Mouse (Mus musculus) olfactory bulb, adult 2 months (tissue): Measurements from ENCODE around the gene Abcb1b. TPM values are rescaled to one million over a fixed set of nuclear protein-coding genes. Genes with fewer than 3 reads are reported as not detected.
A peak's percentile ranks its signal among the peaks of the same experiment; 100 is the strongest.

Experiments used
- H3K27ac ChIP-seq: fragments of 200-500 bp; 2 replicates; pipeline ENCODE4 v1.5.1; 2012; ENCODE audit warnings: low read depth, low read length; ENCODE audit not compliant: insufficient read depth
- H3K4me1 ChIP-seq: fragments of 200-500 bp; 2 replicates; pipeline ENCODE4 v1.6.1; 2012; ENCODE audit warnings: low read length; ENCODE audit not compliant: control insufficient read depth, insufficient read depth
- H3K4me3 ChIP-seq: fragments of 200-500 bp; 2 replicates; pipeline ENCODE4 v1.5.1; 2012; ENCODE audit warnings: mild to moderate bottlenecking, low read depth, low read length, moderate library complexity; ENCODE audit not compliant: insufficient read depth
- CTCF ChIP-seq: fragments of 200-500 bp; IDR thresholded peaks from 2 replicates; pipeline ENCODE4 v1.5.1; 2012; ENCODE audit warnings: low read depth, mild to moderate bottlenecking, low read length, moderate library complexity; ENCODE audit not compliant: insufficient read depth
- POLR2A ChIP-seq: fragments of 200-500 bp; IDR thresholded peaks from 2 replicates; pipeline ENCODE4 v1.6.1; 2012; ENCODE audit warnings: mild to moderate bottlenecking, low read depth, low read length, moderate library complexity; ENCODE audit not compliant: insufficient read depth
- WGBS: fragments of 180-500 bp; shearing (Covaris S2); methylation state at CpG from one replicate; pipeline ENCODE4 v1.1.7; 2018; 5-methylcytosine and 5-hydroxymethylcytosine counted together
- polyA plus RNA-seq: library from polyadenylated mRNA; stranded (reverse); fragments of >200 nt; gene quantifications from 2 replicates; pipeline ENCODE4 v1.2.4, GENCODE M21; 2012; ENCODE audit warnings: low replicate concordance; ENCODE audit not compliant: missing spikeins, insufficient read depth, insufficient read length

Gene Abcb1b
- not detected in 2 replicates for polyA plus RNA-seq

DNA sequence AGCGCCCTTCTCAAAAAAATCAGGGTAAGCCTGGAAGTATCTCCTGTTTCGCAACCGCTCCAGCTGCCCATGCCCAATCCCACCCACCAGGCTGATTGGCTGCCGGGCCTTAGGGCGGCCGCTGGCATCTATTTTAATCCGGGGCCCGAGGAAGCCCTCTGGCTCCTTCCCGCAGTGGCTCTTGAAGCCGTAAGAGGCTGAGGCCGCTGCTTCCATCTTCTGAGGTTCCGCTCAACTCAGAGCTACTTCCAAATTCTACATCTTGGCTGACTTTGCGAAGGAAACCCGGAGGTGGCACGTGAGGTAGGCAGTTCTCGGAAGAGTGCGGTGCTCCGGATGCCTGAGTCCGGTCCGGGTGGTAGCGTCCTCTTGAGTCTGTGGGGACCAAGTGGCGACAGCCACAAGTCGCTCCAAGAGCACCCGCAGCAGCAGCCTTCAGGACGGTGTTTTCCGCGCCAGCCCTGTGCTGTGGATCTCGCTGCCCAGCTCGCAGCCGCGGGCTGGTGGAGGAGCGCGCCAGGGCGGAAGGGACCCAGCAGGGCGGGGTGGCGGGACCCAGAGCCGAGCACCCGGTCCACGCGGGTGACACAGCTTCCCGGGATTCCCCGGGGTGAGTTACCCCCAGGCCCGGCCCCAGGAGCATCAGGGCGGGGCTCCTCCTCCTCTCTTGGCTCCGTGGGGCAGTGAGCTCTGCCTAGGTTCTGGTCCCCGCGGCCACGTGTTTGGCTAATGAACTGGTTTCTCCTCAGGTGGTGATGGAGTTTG, at the start of gene Abcb1b:
TSS of gene Abcb1b (plus strand) at position 161 of the 765 bp plus-strand sequence.
- H3K4me1 ChIP-seq = peaks cover 6% of the 10 kb centered on the region; the same call in 1 of the 2 replicates
- no peak within 1 kb of the TSS for H3K27ac ChIP-seq
- peak within 1 kb of the TSS; percentile 63 for H3K4me3 ChIP-seq
- TF ChIP-seq POLR2A (no peak), CTCF (no peak)
- 1% methylated on average over 48 of the region's 48 CpGs for WGBS

DNA sequence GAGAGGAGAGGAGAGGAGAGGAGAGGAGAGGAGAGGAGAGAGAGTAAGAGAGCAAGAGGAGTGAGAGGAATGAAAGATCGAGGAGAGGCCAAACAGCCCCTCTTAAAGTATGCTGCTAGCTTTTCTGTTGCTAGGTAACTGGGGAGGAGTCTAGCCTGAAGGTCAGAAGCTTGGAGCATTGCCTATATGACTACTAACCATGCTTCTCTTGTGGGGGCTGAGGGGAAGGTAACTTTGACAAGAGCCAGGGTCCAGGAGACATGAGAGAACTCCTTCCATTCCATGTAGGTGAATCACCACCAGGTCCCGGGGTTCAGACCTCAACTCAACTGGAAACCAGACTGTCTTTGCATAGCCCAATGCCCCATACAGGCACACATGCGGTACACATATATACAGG, 25.1 kb upstream of the Abcb1b start:
- no peaks in the 10 kb centered on the region for H3K4me1 ChIP-seq
- no peak for TF ChIP-seq POLR2A
- TF ChIP-seq CTCF = no peak
- WGBS = 73% methylated on average over 3 of the region's 3 CpGs

DNA sequence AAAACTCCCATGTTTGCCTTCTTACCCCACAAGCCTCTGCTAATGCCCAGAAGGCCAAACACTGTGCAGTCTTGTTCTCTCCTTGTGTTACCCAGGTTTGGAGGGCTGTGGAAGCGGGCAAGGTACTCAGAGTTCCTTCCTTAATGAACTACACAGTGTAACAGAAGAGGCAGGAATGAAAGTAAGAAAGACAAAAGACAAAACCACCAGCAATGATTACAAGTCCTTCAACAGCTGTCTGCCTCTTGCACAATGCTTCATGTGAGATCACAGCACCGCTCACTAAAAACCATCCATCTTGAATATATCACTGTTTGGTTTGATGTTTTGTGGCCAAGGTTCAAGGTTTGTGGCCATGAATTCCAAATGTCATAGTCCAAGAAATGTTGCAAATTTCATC, 19.6 kb upstream of the Abcb1b start:
- Histone ChIP-seq H3K4me1 (no peaks in the 10 kb centered on the region), H3K27ac (no peak overlapping the region), H3K4me3 (no peak overlapping the region)
- WGBS = 83% methylated on average over 2 of the region's 2 CpGs
- TF ChIP-seq CTCF = no peak
- TF ChIP-seq POLR2A = no peak

More for the DNA sequence above, 25.1 kb upstream of the Abcb1b start:
- Histone ChIP-seq H3K27ac (no peak overlapping the region), H3K4me3 (no peak overlapping the region)

DNA sequence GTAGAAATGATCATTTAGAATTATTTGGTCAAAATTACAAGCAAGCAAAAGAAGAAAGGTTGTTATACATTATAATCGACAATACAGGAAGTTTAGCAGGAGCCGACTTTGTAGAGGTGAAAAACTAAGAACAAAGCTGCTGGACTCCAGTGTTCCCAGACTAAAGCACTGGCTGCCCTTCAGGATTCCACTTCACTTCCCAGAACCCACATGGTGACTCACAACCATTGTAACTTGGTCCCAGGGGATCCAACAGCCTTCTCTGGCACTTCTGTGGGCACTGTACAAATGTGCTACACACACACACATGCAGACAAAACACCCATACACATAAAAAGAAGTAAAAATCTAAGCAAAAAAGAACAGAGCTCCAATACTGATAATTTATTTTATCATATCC, 19.2 kb upstream of the Abcb1b start:
- 86% methylated on average over 2 of the region's 2 CpGs for WGBS
- no peak overlapping the region for H3K27ac ChIP-seq
- no peaks in the 10 kb centered on the region for H3K4me1 ChIP-seq
- H3K4me3 ChIP-seq = no peak overlapping the region
- TF ChIP-seq POLR2A = no peak
- TF ChIP-seq CTCF = no peak

DNA sequence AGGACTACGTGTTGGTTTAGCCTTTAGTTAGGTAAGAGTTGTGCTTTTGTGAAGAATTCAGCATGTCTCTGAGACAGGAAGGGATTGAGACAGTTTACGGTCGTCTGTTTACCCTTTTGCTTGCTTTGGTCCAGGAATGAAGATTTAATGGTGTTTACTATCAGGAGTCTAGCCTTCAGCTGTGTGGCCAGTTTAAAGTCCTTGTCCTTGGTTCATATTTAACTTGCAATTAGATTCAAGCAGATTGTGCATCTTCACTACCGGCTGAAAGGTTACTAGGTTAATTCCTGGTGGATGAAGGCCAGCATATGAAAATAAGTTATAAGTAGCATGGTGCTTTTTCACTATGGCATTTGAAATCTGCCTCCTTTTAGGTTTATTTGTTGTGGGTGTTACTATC, 5.7 kb upstream of the Abcb1b start:
- 88% methylated on average over 4 of the region's 4 CpGs for whole genome bisulfite sequencing
- no peak for TF ChIP-seq POLR2A
- TF ChIP-seq CTCF = no peak
- Histone ChIP-seq H3K4me3 (no peak overlapping the region), H3K4me1 (no peaks in the 10 kb centered on the region), H3K27ac (no peak overlapping the region)

DNA sequence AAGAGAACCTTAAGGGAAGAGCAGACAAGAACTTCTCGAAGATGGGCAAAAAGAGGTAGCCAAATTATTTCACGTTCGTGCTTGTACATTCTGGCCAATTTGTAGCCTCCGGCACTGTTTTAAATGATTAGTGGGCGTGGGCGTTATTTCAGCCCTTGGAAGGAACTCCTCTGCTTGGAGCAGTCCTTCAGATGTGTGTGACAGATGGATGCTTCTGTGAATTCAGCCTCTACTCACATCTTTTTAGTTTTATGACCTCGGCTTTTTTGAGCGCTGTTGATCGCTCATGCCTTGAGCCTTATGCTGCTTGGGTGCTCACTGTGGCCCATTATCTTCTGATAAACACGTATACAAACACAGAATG, 787 bp downstream of the Abcb1b start:
- no peak overlapping the region for H3K27ac ChIP-seq
- 30% methylated on average over 10 of the region's 10 CpGs for WGBS
- no peak for TF ChIP-seq CTCF
- TF ChIP-seq POLR2A = no peak

DNA sequence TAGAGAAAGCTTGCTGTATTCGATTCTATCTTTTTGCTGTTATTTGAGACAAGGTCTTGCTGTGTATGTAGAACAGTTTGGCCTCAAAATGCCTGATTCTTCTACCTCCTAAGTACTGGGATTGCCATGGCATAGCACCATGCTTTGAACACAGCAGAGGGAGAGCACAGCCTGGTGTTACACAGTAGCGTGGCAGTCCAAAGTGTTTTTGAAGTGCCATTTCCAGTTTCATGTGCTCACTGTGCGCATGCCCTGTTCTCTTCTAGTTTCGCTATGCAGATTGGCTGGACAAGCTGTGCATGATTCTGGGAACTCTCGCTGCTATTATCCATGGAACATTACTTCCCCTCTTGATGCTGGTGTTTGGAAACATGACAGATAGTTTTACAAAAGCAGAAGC, 7.8 kb downstream of the Abcb1b start:
- no peak for TF ChIP-seq CTCF
- TF ChIP-seq POLR2A = no peak
- Histone ChIP-seq H3K4me1 (no peaks in the 10 kb centered on the region), H3K27ac (no peak overlapping the region), H3K4me3 (no peak overlapping the region)
- 84% methylated on average over 5 of the region's 5 CpGs for WGBS

More for the DNA sequence above, 787 bp downstream of the Abcb1b start:
- H3K4me1 ChIP-seq = peaks cover 6% of the 10 kb centered on the region; the same call in 1 of the 2 replicates
- H3K4me3 ChIP-seq = peak overlapping the region; percentile 63

DNA sequence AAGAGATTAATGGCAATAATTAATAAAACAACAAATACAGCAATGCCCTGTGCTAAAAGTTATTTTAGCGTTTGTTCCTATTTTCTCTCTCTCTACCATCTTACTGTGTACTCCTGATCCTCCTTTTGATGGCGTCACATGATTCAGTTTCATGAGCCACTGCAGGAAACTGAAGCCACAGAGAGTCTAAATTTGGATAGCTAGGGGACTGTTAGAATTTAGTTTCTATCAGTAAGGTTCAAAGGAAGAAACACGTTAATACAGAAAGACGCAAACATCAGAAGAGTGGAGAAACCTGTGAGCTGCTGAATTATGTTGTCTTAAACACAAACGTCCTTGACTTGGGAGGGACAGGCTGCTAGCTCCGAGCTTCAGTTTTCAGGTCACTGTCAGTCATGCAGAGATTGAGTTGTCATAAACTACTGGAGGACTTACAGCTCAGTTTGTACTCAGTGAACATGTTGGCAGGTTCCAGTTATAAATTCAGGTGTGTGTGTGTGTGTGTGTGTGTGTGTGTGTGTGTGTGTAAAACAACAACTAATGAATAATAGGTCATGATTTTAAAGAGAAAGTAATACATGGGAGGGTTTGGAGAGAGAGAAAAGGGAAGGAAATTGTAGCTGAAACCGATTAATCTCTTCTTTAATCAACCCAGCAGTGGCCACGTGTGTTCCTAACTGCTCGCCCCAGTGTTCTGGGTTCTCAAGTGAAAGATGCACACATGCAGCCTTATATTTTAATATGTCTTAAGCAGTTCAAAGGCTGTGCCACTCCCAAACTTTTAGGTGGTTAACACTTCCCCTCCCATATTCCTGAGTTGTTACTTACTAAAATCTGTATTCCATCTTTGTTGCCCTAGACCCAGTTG, 9.4 kb downstream of the Abcb1b start:
- Histone ChIP-seq H3K27ac (no peak overlapping the region), H3K4me3 (no peak overlapping the region), H3K4me1 (no peaks in the 10 kb centered on the region)
- 88% methylated on average over 9 of the region's 9 CpGs for WGBS
- TF ChIP-seq POLR2A (no peak), CTCF (no peak)

DNA sequence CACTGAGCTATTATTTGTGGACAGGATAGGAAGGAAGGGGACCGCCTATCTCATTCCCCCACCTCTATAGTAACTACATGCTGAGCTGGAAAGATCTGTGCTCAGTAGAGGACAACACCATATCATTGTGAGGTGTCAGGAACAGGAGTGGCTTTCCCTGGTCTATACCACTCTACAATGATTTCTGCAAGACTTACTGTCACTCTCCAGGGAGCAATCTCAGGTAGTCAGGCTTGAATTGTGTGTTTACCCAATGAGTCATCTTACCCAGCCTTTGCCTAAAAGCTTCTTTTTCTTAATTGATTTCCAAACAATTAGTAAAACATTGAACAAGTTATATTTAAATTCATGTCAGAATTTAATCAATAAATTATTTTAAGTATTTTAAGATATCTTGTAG, 15.9 kb downstream of the Abcb1b start:
- no peak overlapping the region for H3K27ac ChIP-seq
- TF ChIP-seq CTCF (no peak), POLR2A (no peak)
- H3K4me3 ChIP-seq = no peak overlapping the region
- 97% methylated on average over 1 of the region's 1 CpGs for WGBS
- H3K4me1 ChIP-seq = no peaks in the 10 kb centered on the region
